Mouse (Mus musculus) heart, adult 2 months (tissue): Measurements from ENCODE around the gene Slc35f4. TPM values are rescaled to one million over a fixed set of nuclear protein-coding genes. Genes with fewer than 3 reads are reported as not detected.

Experiments used
- DNase-seq, 2 experiments: peaks; one replicate each; pipeline ENCODE4 v3.0.0; 2021
- H3K27ac ChIP-seq: fragments of 200-600 bp; 2 replicates; pipeline ENCODE4 v1.8.1; 2022
- H3K27me3 ChIP-seq: fragments of 200-500 bp; 2 replicates; pipeline ENCODE4 v1.6.1; 2012; ENCODE audit warnings: mild to moderate bottlenecking, low read length, inconsistent platforms, mixed read lengths; ENCODE audit not compliant: control insufficient read depth, insufficient read depth
- H3K36me3 ChIP-seq: fragments of 200-500 bp; 2 replicates; pipeline ENCODE4 v1.6.1; 2012; ENCODE audit warnings: low read length, inconsistent platforms; ENCODE audit not compliant: control insufficient read depth, insufficient read depth
- H3K4me1 ChIP-seq: fragments of 200-500 bp; 2 replicates; pipeline ENCODE4 v1.6.1; 2011; ENCODE audit warnings: low read length; ENCODE audit not compliant: control insufficient read depth, insufficient read depth
- H3K4me3 ChIP-seq: fragments of 200-600 bp; 2 replicates; pipeline ENCODE4 v1.8.1; 2022
- H3K79me2 ChIP-seq: fragments of 200-500 bp; replicated peaks from 2 replicates; pipeline ENCODE4 v1.6.1; 2012; ENCODE audit warnings: mild to moderate bottlenecking, inconsistent platforms, low read length, moderate library complexity, mixed read lengths; ENCODE audit not compliant: control insufficient read depth, insufficient read depth
- H3K9ac ChIP-seq: fragments of 200-500 bp; 2 replicates; pipeline ENCODE4 v1.6.1; 2012; ENCODE audit warnings: low read depth, mild to moderate bottlenecking, control low read depth, inconsistent platforms, low read length, mixed read lengths
- CTCF ChIP-seq: fragments of 200-600 bp; IDR thresholded peaks from 2 replicates; pipeline ENCODE4 v1.8.1; 2022; ENCODE audit warnings: antibody characterized with exemption, mild to moderate bottlenecking, moderate library complexity
- EP300 ChIP-seq: fragments of 200-500 bp; IDR thresholded peaks from 2 replicates; pipeline ENCODE4 v1.6.1; 2011; ENCODE audit warnings: low read depth, low read length, control low read depth; ENCODE audit not compliant: insufficient read depth
- POLR2A ChIP-seq: fragments of 200-500 bp; IDR thresholded peaks from 2 replicates; pipeline ENCODE4 v1.6.1; 2011; ENCODE audit warnings: mild to moderate bottlenecking, low read depth, low read length, control low read depth; ENCODE audit not compliant: insufficient read depth
- WGBS: fragments of 180-500 bp; shearing (Covaris S2); methylation state at CpG from one replicate; pipeline ENCODE4 v1.1.7; 2018; 5-methylcytosine and 5-hydroxymethylcytosine counted together
- intact Hi-C: fragments of 180-260 bp; cut with DNase I; formaldehyde crosslinking; loops from one replicate; pipeline ENCODE4 v1.15.1; 2025
- polyA plus RNA-seq: library from polyadenylated mRNA; depleted of rRNA; stranded (reverse); fragments of >200 nt; gene quantifications from 2 replicates; pipeline ENCODE4 v1.2.3, GENCODE M21; 2012
- total RNA-seq, 2 experiments: library from RNA; stranded (reverse); gene quantifications; 2 replicates each; pipeline ENCODE4 v1.2.3; 2021

Slc35f4 gene
- total and polyA plus RNA-seq, 3 experiments, result not detected

- no peak overlapping the region for H3K4me3 ChIP-seq
- H3K4me1 ChIP-seq, result no peaks in the 10 kb centered on the region
- H3K9ac ChIP-seq, result no peak overlapping the region
- no peaks in the 10 kb centered on the region for H3K79me2 ChIP-seq
- TF ChIP-seq EP300 (no peak), CTCF (no peak), POLR2A (no peak)
- WGBS, result 61% methylated on average over 7 of the region's 7 CpGs
- H3K27ac ChIP-seq, result no peak overlapping the region
- no peaks in the 10 kb centered on the region for H3K36me3 ChIP-seq
- no peak for DNase-seq
- no peaks in the 10 kb centered on the region for H3K27me3 ChIP-seq
- intact Hi-C loops, result no loop called here
Measured at GRCm38 (mm10) chr14:49348164-49348896, 177.5 kb downstream of the Slc35f4 start.

- DNase-seq, result no peak
- H3K4me1 ChIP-seq, result no peaks in the 10 kb centered on the region
- TF ChIP-seq CTCF, result no peak
- no peak for TF ChIP-seq POLR2A
- no peak for TF ChIP-seq EP300
- H3K36me3 ChIP-seq, result no peaks in the 10 kb centered on the region
- H3K4me3 ChIP-seq, result no peak overlapping the region
- H3K9ac ChIP-seq, result no peak overlapping the region
- no peaks in the 10 kb centered on the region for H3K27me3 ChIP-seq
- 85% methylated on average over 2 of the region's 2 CpGs for WGBS
- H3K79me2 ChIP-seq, result no peaks in the 10 kb centered on the region
- no peak overlapping the region for H3K27ac ChIP-seq
- intact Hi-C loops, result no loop called here
Measured at GRCm38 (mm10) chr14:49345835-49346234, 180.0 kb downstream of the Slc35f4 start.

GRCm38 (mm10) chr14:49337011-49337410, 188.8 kb downstream of the Slc35f4 start:
- H3K27ac ChIP-seq, result no peak overlapping the region
- intact Hi-C loops, result no loop called here
- H3K4me3 ChIP-seq, result no peak overlapping the region
- no peaks in the 10 kb centered on the region for H3K79me2 ChIP-seq
- H3K9ac ChIP-seq, result no peak overlapping the region
- no peaks in the 10 kb centered on the region for H3K4me1 ChIP-seq
- DNase-seq, result no peak
- H3K36me3 ChIP-seq, result no peaks in the 10 kb centered on the region
- 58% methylated on average over 4 of the region's 4 CpGs for WGBS
- no peaks in the 10 kb centered on the region for H3K27me3 ChIP-seq
- TF ChIP-seq CTCF (no peak), EP300 (no peak), POLR2A (no peak)

- 79% methylated on average over 2 of the region's 2 CpGs for WGBS
Measured at GRCm38 (mm10) chr14:49333841-49334240, 192.0 kb downstream of the Slc35f4 start.

GRCm38 (mm10) chr14:49316493-49316894, 209.4 kb downstream of the Slc35f4 start:
- no peaks in the 10 kb centered on the region for H3K4me1 ChIP-seq
- no peak overlapping the region for H3K4me3 ChIP-seq
- no peaks in the 10 kb centered on the region for H3K27me3 ChIP-seq
- TF ChIP-seq CTCF (no peak), POLR2A (no peak), EP300 (no peak)
- no peak overlapping the region for H3K9ac ChIP-seq
- intact Hi-C loops, result no loop called here
- DNase-seq, result no peak
- H3K36me3 ChIP-seq, result no peaks in the 10 kb centered on the region
- H3K79me2 ChIP-seq, result no peaks in the 10 kb centered on the region
- 55% methylated on average over 5 of the region's 5 CpGs for WGBS
- H3K27ac ChIP-seq, result no peak overlapping the region

More at GRCm38 (mm10) chr14:49333841-49334240, 192.0 kb downstream of the Slc35f4 start:
- H3K4me1 ChIP-seq, result no peaks in the 10 kb centered on the region
- no peaks in the 10 kb centered on the region for H3K27me3 ChIP-seq
- no peak overlapping the region for H3K4me3 ChIP-seq
- no peaks in the 10 kb centered on the region for H3K79me2 ChIP-seq
- TF ChIP-seq CTCF (no peak), POLR2A (no peak), EP300 (no peak)
- no peak for DNase-seq
- no peak overlapping the region for H3K9ac ChIP-seq
- intact Hi-C loops, result no loop called here
- H3K27ac ChIP-seq, result no peak overlapping the region
- no peaks in the 10 kb centered on the region for H3K36me3 ChIP-seq

GRCm38 (mm10) chr14:49313981-49314380, 211.9 kb downstream of the Slc35f4 start:
- WGBS, result 59% methylated on average over 7 of the region's 7 CpGs
- Histone ChIP-seq H3K9ac (no peak overlapping the region), H3K36me3 (no peaks in the 10 kb centered on the region), H3K4me3 (no peak overlapping the region), H3K27me3 (no peaks in the 10 kb centered on the region), H3K79me2 (no peaks in the 10 kb centered on the region), H3K4me1 (no peaks in the 10 kb centered on the region), H3K27ac (no peak overlapping the region)
- intact Hi-C loops, result no loop called here
- TF ChIP-seq POLR2A (no peak), CTCF (no peak), EP300 (no peak)
- no peak for DNase-seq

- no peak for TF ChIP-seq CTCF
- no peak for TF ChIP-seq EP300
- TF ChIP-seq POLR2A, result no peak
- Histone ChIP-seq H3K4me3 (no peak overlapping the region), H3K27me3 (no peaks in the 10 kb centered on the region), H3K36me3 (no peaks in the 10 kb centered on the region), H3K27ac (no peak overlapping the region), H3K79me2 (no peaks in the 10 kb centered on the region), H3K9ac (no peak overlapping the region), H3K4me1 (no peaks in the 10 kb centered on the region)
- intact Hi-C loops, result no loop called here
- DNase-seq, result no peak
- WGBS, result 56% methylated on average over 8 of the region's 8 CpGs
Measured at GRCm38 (mm10) chr14:49313376-49313775, 212.5 kb downstream of the Slc35f4 start.
